Mouse (Mus musculus): ENCODE measurements around the gene 2010111I01Rik. TPM values are rescaled to one million over a fixed set of nuclear protein-coding genes. Genes with fewer than 3 reads are reported as not detected.
"Not testable (repeated sequence)": the region's sequence is repeated elsewhere in the genome, so short reads cannot be mapped to it uniquely, and the experiment has no call there.

Gene 2010111I01Rik
- total RNA-seq, 1 experiment, result 58.3 TPM

DNA sequence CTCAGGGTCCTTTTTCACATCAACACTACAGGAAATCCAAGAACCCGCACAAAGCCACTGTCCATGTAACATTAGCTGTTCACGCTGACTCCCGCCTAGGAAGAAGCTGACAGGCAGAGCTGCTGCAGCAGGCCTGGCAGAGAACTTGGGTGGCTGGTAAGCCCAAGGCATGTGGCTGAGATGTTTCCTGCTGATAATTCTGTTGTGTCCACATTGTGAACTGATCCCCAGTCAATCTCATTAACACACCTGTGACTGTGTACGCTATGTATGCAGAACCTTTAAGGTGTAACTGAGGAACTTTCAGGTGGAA, 349.9 kb downstream of the 2010111I01Rik start:
- Histone ChIP-seq H3K9me3 (ENCODE audit: control insufficient read depth, insufficient read depth, low read depth, low read length) (no peaks in the 10 kb centered on the region), H3K27ac (ENCODE audit: insufficient read depth, low read depth, low read length, poor library complexity, severe bottlenecking) (no peak overlapping the region), H3K4me1 (ENCODE audit: control insufficient read depth in 2 of 2, insufficient read depth in 2 of 2, low read length in 2 of 2, poor library complexity in 1 of 2) (peaks cover 2 to 8% of the 10 kb centered on the region in 2 experiments; a peak in 2 of 4 replicates), H3K4me3 (ENCODE audit: insufficient read depth in 1 of 2, low read depth in 1 of 2, low read length in 2 of 2, poor library complexity in 1 of 2, severe bottlenecking in 1 of 2) (no peak overlapping the region), H3K36me3 (ENCODE audit: control insufficient read depth, insufficient read depth, low read length, poor library complexity, severe bottlenecking) (peaks cover 6% of the 10 kb centered on the region; the same call in 1 of the 2 replicates), H3K9ac (ENCODE audit: insufficient read depth, low read depth, low read length, poor library complexity, severe bottlenecking) (no peak overlapping the region)
- in situ Hi-C loops (cut with MboI; ENCODE audit: low sequenced_read_pairs in 2 of 2, unreplicated experiment in 2 of 2), result no loop called here
- TF ChIP-seq HCFC1 (IDR thresholded peaks at IDR 0.05; ENCODE audit: borderline replicate concordance, insufficient read depth, low read length) (no peak), ZNF384 (IDR thresholded peaks at IDR 0.05; ENCODE audit: low read depth, low read length) (no peak), MAFK (IDR thresholded peaks at IDR 0.05; ENCODE audit: insufficient read depth, low read depth, low read length) (no peak), ZC3H11A (IDR thresholded peaks at IDR 0.05; ENCODE audit: borderline replicate concordance, low read depth, low read length) (no peak), CHD2 (IDR thresholded peaks at IDR 0.05; ENCODE audit: low read depth, low read length) (no peak)
- DNase-seq (ENCODE audit: low read depth, low spot score), result no peak

DNA sequence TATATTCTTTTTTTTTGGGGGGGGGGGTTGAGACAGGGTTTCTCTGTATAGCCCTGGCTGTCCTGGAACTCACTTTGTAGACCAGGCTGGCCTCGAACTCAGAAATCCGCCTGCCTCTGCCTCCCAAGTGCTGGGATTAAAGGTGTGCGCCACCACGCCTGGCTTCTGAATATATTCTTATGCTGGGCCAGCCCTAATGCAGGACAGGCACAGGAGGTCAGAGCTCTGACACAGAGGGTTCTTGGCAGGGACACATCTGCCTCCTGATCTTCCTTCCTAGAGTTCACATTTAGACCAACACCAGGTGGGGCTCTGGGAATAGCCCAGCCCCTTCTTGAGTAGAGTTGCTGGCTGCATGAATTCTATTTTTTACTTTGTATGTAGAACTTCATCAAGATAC, 350.4 kb downstream of the 2010111I01Rik start:
- H3K4me1 ChIP-seq (ENCODE audit: control insufficient read depth in 2 of 2, insufficient read depth in 2 of 2, low read length in 2 of 2, poor library complexity in 1 of 2); H3K9me3 ChIP-seq (ENCODE audit: control insufficient read depth, insufficient read depth, low read depth, low read length); H3K27ac ChIP-seq (ENCODE audit: insufficient read depth, low read depth, low read length, poor library complexity, severe bottlenecking); DNase-seq (ENCODE audit: low read depth, low spot score); in situ Hi-C loops (cut with MboI; ENCODE audit: low sequenced_read_pairs in 2 of 2, unreplicated experiment in 2 of 2); H3K36me3 ChIP-seq (ENCODE audit: control insufficient read depth, insufficient read depth, low read length, poor library complexity, severe bottlenecking); H3K9ac ChIP-seq (ENCODE audit: insufficient read depth, low read depth, low read length, poor library complexity, severe bottlenecking); H3K4me3 ChIP-seq (ENCODE audit: insufficient read depth in 1 of 2, low read depth in 1 of 2, low read length in 2 of 2, poor library complexity in 1 of 2, severe bottlenecking in 1 of 2): not testable (repeated sequence)

DNA sequence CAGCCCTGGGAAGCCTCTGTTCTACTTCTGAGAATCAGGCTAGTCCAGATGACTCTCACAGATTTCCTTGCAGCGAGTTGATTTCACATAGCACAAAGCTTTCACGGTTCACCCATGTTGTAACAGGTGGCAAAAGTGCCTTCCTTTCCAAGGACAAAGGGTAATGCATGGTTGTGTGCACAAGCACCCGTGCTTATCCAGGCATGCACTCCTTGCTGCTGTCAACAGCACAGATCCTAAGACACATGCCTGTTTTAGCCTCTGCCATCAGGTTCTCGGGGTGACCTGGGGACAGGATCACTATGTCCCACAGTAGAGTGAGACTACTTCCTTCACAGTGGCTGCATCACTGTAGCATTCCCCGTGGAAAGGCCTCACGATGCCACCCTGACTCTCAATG, 351.1 kb downstream of the 2010111I01Rik start:
- TF ChIP-seq HCFC1 (IDR thresholded peaks at IDR 0.05; ENCODE audit: borderline replicate concordance, insufficient read depth, low read length) (no peak), MAFK (IDR thresholded peaks at IDR 0.05; ENCODE audit: insufficient read depth, low read depth, low read length) (no peak), ZC3H11A (IDR thresholded peaks at IDR 0.05; ENCODE audit: borderline replicate concordance, low read depth, low read length) (no peak), CHD2 (IDR thresholded peaks at IDR 0.05; ENCODE audit: low read depth, low read length) (no peak), ZNF384 (IDR thresholded peaks at IDR 0.05; ENCODE audit: low read depth, low read length) (no peak)
- no peak overlapping the region for H3K4me3 ChIP-seq (ENCODE audit: insufficient read depth in 1 of 2, low read depth in 1 of 2, low read length in 2 of 2, poor library complexity in 1 of 2, severe bottlenecking in 1 of 2)

DNA sequence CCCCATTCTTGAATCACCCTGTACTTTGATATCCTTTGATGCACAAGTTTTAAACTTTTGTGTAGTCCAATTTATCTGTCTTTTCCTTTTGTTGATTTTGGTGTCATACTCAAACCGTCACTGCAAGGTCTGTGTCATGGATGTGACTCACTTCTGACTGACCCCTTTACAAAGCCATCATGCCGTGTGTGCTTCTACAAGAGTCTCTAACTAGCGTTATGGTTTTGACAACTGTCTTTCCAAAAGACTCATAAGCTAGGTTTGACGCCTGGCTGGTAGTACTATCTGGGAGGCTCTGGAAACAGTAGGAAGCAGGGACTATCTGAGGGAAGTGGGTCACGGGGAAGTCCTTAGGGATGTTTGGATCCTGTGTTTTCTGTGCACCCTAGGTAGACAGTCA, 351.7 kb downstream of the 2010111I01Rik start:
- Histone ChIP-seq H3K9me3 (ENCODE audit: control insufficient read depth, insufficient read depth, low read depth, low read length) (no peaks in the 10 kb centered on the region), H3K36me3 (ENCODE audit: control insufficient read depth, insufficient read depth, low read length, poor library complexity, severe bottlenecking) (peaks cover 6% of the 10 kb centered on the region; the same call in 1 of the 2 replicates), H3K27ac (ENCODE audit: insufficient read depth, low read depth, low read length, poor library complexity, severe bottlenecking) (no peak overlapping the region), H3K4me3 (ENCODE audit: insufficient read depth in 1 of 2, low read depth in 1 of 2, low read length in 2 of 2, poor library complexity in 1 of 2, severe bottlenecking in 1 of 2) (no peak overlapping the region), H3K9ac (ENCODE audit: insufficient read depth, low read depth, low read length, poor library complexity, severe bottlenecking) (no peak overlapping the region), H3K4me1 (ENCODE audit: control insufficient read depth in 2 of 2, insufficient read depth in 2 of 2, low read length in 2 of 2, poor library complexity in 1 of 2) (peaks cover 2 to 8% of the 10 kb centered on the region in 2 experiments; a peak in 2 of 4 replicates)
- DNase-seq (ENCODE audit: low read depth, low spot score), result no peak
- no peak for TF ChIP-seq HCFC1 (IDR thresholded peaks at IDR 0.05; ENCODE audit: borderline replicate concordance, insufficient read depth, low read length)
- TF ChIP-seq ZC3H11A (IDR thresholded peaks at IDR 0.05; ENCODE audit: borderline replicate concordance, low read depth, low read length), result no peak
- no peak for TF ChIP-seq CHD2 (IDR thresholded peaks at IDR 0.05; ENCODE audit: low read depth, low read length)
- TF ChIP-seq ZNF384 (IDR thresholded peaks at IDR 0.05; ENCODE audit: low read depth, low read length), result no peak
- TF ChIP-seq MAFK (IDR thresholded peaks at IDR 0.05; ENCODE audit: insufficient read depth, low read depth, low read length), result no peak
- in situ Hi-C loops (cut with MboI; ENCODE audit: low sequenced_read_pairs in 2 of 2, unreplicated experiment in 2 of 2), result no loop called here

More for the DNA sequence above, 351.1 kb downstream of the 2010111I01Rik start:
- in situ Hi-C loops (cut with MboI; ENCODE audit: low sequenced_read_pairs in 2 of 2, unreplicated experiment in 2 of 2), result no loop called here
- Histone ChIP-seq H3K27ac (ENCODE audit: insufficient read depth, low read depth, low read length, poor library complexity, severe bottlenecking) (no peak overlapping the region), H3K9me3 (ENCODE audit: control insufficient read depth, insufficient read depth, low read depth, low read length) (no peaks in the 10 kb centered on the region), H3K4me1 (ENCODE audit: control insufficient read depth in 2 of 2, insufficient read depth in 2 of 2, low read length in 2 of 2, poor library complexity in 1 of 2) (peaks cover 2 to 8% of the 10 kb centered on the region in 2 experiments; a peak in 2 of 4 replicates), H3K9ac (ENCODE audit: insufficient read depth, low read depth, low read length, poor library complexity, severe bottlenecking) (no peak overlapping the region), H3K36me3 (ENCODE audit: control insufficient read depth, insufficient read depth, low read length, poor library complexity, severe bottlenecking) (peaks cover 6% of the 10 kb centered on the region; the same call in 1 of the 2 replicates)
- no peak for DNase-seq (ENCODE audit: low read depth, low spot score)

DNA sequence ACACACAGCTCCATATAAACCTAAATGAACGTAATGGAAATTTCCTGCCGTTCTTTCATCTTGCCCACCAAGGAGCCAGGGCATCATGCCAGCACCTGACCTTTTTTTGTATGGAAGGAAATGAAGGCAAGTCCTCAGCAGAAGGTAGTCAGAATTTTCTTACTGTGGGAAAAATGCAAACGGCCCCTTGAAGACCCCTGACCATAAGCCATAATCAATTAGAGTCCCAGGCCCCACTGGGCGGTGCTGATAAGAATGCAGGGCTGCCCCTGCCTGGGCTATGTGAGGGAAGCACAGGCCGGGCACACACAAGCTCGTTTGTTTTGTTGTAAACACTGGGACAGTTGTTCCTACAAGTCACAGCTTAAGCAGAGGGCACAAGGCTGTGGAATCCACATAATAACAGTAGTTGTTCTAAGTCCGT, 353.0 kb downstream of the 2010111I01Rik start:
- Histone ChIP-seq H3K4me3 (ENCODE audit: insufficient read depth in 1 of 2, low read depth in 1 of 2, low read length in 2 of 2, poor library complexity in 1 of 2, severe bottlenecking in 1 of 2) (no peak overlapping the region), H3K9me3 (ENCODE audit: control insufficient read depth, insufficient read depth, low read depth, low read length) (no peaks in the 10 kb centered on the region), H3K36me3 (ENCODE audit: control insufficient read depth, insufficient read depth, low read length, poor library complexity, severe bottlenecking) (peaks cover 6% of the 10 kb centered on the region; the same call in 1 of the 2 replicates), H3K4me1 (ENCODE audit: control insufficient read depth in 2 of 2, insufficient read depth in 2 of 2, low read length in 2 of 2, poor library complexity in 1 of 2) (peaks cover 2 to 8% of the 10 kb centered on the region in 2 experiments; a peak in 2 of 4 replicates), H3K27ac (ENCODE audit: insufficient read depth, low read depth, low read length, poor library complexity, severe bottlenecking) (no peak overlapping the region), H3K9ac (ENCODE audit: insufficient read depth, low read depth, low read length, poor library complexity, severe bottlenecking) (no peak overlapping the region)
- in situ Hi-C loops (cut with MboI; ENCODE audit: low sequenced_read_pairs in 2 of 2, unreplicated experiment in 2 of 2), result no loop called here
- no peak for TF ChIP-seq MAFK (IDR thresholded peaks at IDR 0.05; ENCODE audit: insufficient read depth, low read depth, low read length)
- TF ChIP-seq ZNF384 (IDR thresholded peaks at IDR 0.05; ENCODE audit: low read depth, low read length), result no peak
- TF ChIP-seq ZC3H11A (IDR thresholded peaks at IDR 0.05; ENCODE audit: borderline replicate concordance, low read depth, low read length), result no peak
- no peak for TF ChIP-seq CHD2 (IDR thresholded peaks at IDR 0.05; ENCODE audit: low read depth, low read length)
- TF ChIP-seq HCFC1 (IDR thresholded peaks at IDR 0.05; ENCODE audit: borderline replicate concordance, insufficient read depth, low read length), result no peak
- DNase-seq (ENCODE audit: low read depth, low spot score), result no peak
